Mouse (Mus musculus): ENCODE measurements at regions not wholly inside any gene's neighbourhood (a gene's known extent, or its start where the extent isn't known, plus 50 kb on each side); places are given as distances from the start of the nearest gene placed in this dataset.

- no peak for TF ChIP-seq EP300 (IDR thresholded peaks at IDR 0.05; ENCODE audit: low read depth)
- TF ChIP-seq CTCF (IDR thresholded peaks at IDR 0.05; ENCODE audit: low read depth): no peak
These were observed 139.5 kb downstream of the Qrsl1 start for GRCm38 (mm10) chr10:43761979-43762570.
